Mouse (Mus musculus) heart, adult 8-10 months (tissue): ENCODE measurements around the gene Olfr847. TPM values are rescaled to one million over a fixed set of nuclear protein-coding genes. Genes with fewer than 3 reads are reported as not detected.

ENCODE experiments used
- DNase-seq: peaks from one replicate; pipeline ENCODE4 v3.0.0; 2022; ENCODE audit warnings: low spot score
- total RNA-seq, 4 experiments: library from RNA; stranded (reverse); gene quantifications; 2 replicates each; pipeline ENCODE4 v1.2.4; 2022

Olfr847 gene
- total RNA-seq, result not detected

DNA sequence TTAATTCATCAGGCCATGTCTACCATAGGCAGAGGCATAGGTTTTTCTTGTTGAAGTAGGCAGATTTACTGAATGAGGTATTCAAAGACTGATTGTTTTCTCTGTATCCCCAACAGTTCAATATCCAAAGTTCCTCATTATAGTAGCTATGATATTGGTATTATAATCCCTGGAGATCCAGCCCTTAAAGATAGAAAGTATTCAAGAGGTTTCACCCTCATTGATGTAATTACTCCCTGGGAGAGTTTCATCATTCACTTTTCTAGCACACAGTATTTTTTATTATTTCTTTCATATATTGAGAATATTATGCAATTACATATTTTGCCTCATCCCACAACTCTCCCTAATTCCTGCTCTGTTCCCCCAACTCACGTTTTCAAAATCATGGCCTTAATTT is at the start of gene Olfr847:
Gene Olfr847 (minus strand): TSS at position 101 of the 400 bp plus-strand sequence.
- DNase-seq, result no peak

DNA sequence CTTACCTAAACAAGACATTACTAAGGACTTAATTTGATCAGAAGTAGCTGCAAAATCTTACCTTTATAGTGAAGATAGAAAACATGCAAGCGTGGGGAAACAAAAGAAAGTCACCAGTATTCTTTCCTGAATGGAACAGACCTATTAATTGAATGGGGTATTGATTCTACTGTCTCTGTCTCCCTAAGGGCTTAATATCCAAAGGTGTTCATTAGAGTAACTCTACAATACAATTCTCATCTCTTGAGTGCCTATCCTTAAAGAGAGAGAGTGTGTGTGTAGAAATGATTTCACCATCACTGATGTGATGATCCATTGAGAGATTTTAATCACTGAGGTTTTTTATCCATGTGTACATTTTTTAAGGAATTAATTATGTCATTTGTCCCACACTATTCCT is 14.6 kb downstream of the Olfr847 start, which contains the start of gene Olfr846:
Gene Olfr846 (minus strand): TSS at position 101 of the 400 bp plus-strand sequence.
- no peak for DNase-seq

DNA sequence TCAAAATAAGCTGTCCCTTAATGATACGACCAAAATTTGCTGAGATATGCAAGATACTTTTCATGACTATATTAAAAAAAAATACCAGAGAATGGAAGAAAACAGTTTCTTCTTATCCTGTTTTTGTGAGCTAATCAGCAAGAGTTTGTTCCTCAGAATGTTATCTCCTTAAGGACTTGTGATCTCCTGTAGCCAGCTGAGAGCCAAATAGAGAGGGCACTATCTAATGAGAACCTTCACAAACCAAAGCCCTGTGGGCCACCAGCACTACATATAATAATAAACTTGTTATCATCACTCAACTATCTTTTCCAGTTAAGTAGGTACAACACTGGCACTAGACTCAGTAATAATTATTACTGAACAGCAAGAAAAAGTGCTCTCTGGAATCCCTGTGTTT is 42.3 kb downstream of the Olfr847 start, which contains the start of gene Olfr845:
Gene Olfr845 (plus strand): TSS at position 301 of the 400 bp plus-strand sequence.
- DNase-seq, result no peak

Other genes with a start within 250 kb of the Olfr847 start
- gene Olfr837, start 242.4 kb downstream of the Olfr847 start, total RNA-seq, result not detected
- not detected for gene Olfr839-ps1, start 201.4 kb downstream of the Olfr847 start, total RNA-seq
- not detected for gene Olfr843, start 126.7 kb downstream of the Olfr847 start, total RNA-seq
- gene Olfr844, start 62.3 kb downstream of the Olfr847 start, total RNA-seq, result not detected
- not detected for gene Olfr845, start 42.2 kb downstream of the Olfr847 start, total RNA-seq
- gene Olfr846, start 14.7 kb downstream of the Olfr847 start, total RNA-seq, result not detected
- not detected for gene Olfr849, start 61.6 kb upstream of the Olfr847 start, total RNA-seq
- gene Olfr850, start 99.6 kb upstream of the Olfr847 start, total RNA-seq, result not detected
- under 1 TPM in 1 of 4 experiments, not detected in 3; 0.03 TPM for gene Olfr851, start 114.6 kb upstream of the Olfr847 start, total RNA-seq
- not detected for gene Olfr853, start 162.4 kb upstream of the Olfr847 start, total RNA-seq
- not detected for gene Olfr854, start 188.7 kb upstream of the Olfr847 start, total RNA-seq
- gene Olfr855, start 203.9 kb upstream of the Olfr847 start, total RNA-seq, result not detected
- 10 to 100 TPM; 13.3 to 14.7 (median 13.7) TPM for gene Zfp317, start 243.4 kb upstream of the Olfr847 start, total RNA-seq